Mouse (Mus musculus): ENCODE measurements around the gene Kmt2b.

GRCm38 (mm10) chr7:30596811-30597210, 8.3 kb upstream of the Kmt2b start:
- TF ChIP-seq CTCF (IDR thresholded peaks at IDR 0.05; ENCODE audit: control insufficient read depth, insufficient read depth, insufficient replicate concordance, low read depth, low read length) (no peak), POLR2A (IDR thresholded peaks at IDR 0.05; ENCODE audit: control insufficient read depth, low read depth, low read length) (no peak)

Measured in testis, adult 2 months (tissue).